Mouse (Mus musculus): ENCODE measurements around the gene Pkp4. TPM values are rescaled to one million over a fixed set of nuclear protein-coding genes. Genes with fewer than 3 reads are reported as not detected.

Gene Pkp4
- polyA plus RNA-seq (2016; fragmentation: Nextera tagmentation; extraction: Ambion mirVana) = 30.6 and 34.5 TPM in 2 replicates

- peak; percentile 96 for ATAC-seq (ENCODE audit: insufficient number of reproducible peaks, low FRiP score)
- Histone ChIP-seq H3K36me3 (no peaks in the 10 kb centered on the region), H3K9me3 (replicated peaks) (no peaks in the 10 kb centered on the region), H3K4me1 (replicated peaks) (peaks cover 16% of the 10 kb centered on the region), H3K4me3 (peak within 1 kb of the TSS; percentile 73), H3K27me3 (replicated peaks) (no peaks in the 10 kb centered on the region), H3K27ac (ENCODE audit: poor library complexity, severe bottlenecking) (peak within 1 kb of the TSS; percentile 93), H3K4me2 (peak within 1 kb of the TSS; percentile 66), H3K9ac (peak within 1 kb of the TSS; percentile 89)
- WGBS = 1% methylated on average over 37 of the region's 37 CpGs
These were observed at the start of gene Pkp4, which contains the start of gene Ccdc148 for GRCm38 (mm10) chr2:59160605-59160963. TSS of gene Pkp4 (plus strand) at chr2:59160850. TSS of gene Ccdc148 (minus strand) at chr2:59160683.

- H3K9ac ChIP-seq = no peak overlapping the region
- no peak for ATAC-seq (ENCODE audit: insufficient number of reproducible peaks, low FRiP score)
- no peak overlapping the region for H3K27ac ChIP-seq (ENCODE audit: poor library complexity, severe bottlenecking)
- 69% methylated on average over 7 of the region's 7 CpGs for WGBS
- no peak overlapping the region for H3K4me3 ChIP-seq
- no peaks in the 10 kb centered on the region for H3K9me3 ChIP-seq (replicated peaks)
- no peak overlapping the region for H3K4me2 ChIP-seq
- no peaks in the 10 kb centered on the region for H3K4me1 ChIP-seq (replicated peaks)
- H3K36me3 ChIP-seq = no peaks in the 10 kb centered on the region
- H3K27me3 ChIP-seq (replicated peaks) = no peaks in the 10 kb centered on the region
These were observed 31.6 kb upstream of the Pkp4 start for GRCm38 (mm10) chr2:59129023-59129422.

DNA sequence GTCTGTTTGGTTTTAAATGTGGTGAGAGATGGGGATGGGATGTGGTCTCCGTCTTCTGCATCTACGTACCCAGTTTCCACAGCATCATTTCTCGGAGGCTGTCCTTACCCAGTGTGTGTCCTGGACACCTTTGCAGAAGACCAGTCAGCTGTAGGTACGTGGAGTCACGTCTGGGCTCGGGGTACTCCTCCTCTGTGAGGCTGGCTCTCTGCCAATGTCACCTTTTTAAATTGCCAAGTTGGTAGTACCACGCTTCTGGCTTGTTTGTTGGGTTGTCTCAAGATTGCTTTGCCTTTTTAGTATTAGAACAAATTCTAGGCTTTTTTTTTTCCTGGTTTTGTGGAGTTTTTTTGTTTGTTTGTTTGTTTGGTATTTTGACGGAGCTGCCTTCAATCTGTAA is 30.8 kb upstream of the Pkp4 start:
- 81% methylated on average over 8 of the region's 8 CpGs for WGBS
- no peaks in the 10 kb centered on the region for H3K27me3 ChIP-seq (replicated peaks)

DNA sequence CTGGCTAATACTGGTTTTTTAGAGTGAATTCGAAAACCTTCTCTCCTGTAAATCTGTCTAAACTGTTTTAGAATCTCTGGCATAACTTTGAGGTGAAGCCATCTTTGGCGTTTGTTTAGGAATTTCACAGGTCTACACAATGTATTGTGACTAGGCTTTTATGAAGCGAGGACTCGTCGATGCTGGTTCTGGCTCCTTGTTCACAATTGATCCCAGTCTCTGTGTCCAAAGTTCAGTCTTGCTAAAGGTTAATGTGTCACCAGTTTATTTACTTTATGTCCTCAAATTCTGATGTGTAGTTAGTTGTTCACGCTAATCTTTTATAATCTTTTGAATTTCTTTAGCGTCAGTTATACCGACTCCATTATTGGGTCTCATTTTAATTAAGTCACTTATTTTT is 29.6 kb upstream of the Pkp4 start:
- H3K9ac ChIP-seq = no peak overlapping the region
- no peaks in the 10 kb centered on the region for H3K9me3 ChIP-seq (replicated peaks)
- no peaks in the 10 kb centered on the region for H3K4me1 ChIP-seq (replicated peaks)
- H3K36me3 ChIP-seq = no peaks in the 10 kb centered on the region
- no peak for ATAC-seq (ENCODE audit: insufficient number of reproducible peaks, low FRiP score)
- H3K27me3 ChIP-seq (replicated peaks) = no peaks in the 10 kb centered on the region
- no peak overlapping the region for H3K4me3 ChIP-seq
- no peak overlapping the region for H3K27ac ChIP-seq (ENCODE audit: poor library complexity, severe bottlenecking)
- H3K4me2 ChIP-seq = no peak overlapping the region
- WGBS = 86% methylated on average over 8 of the region's 8 CpGs

More for the DNA sequence above, 30.8 kb upstream of the Pkp4 start:
- no peaks in the 10 kb centered on the region for H3K9me3 ChIP-seq (replicated peaks)
- no peak overlapping the region for H3K27ac ChIP-seq (ENCODE audit: poor library complexity, severe bottlenecking)
- H3K4me3 ChIP-seq = no peak overlapping the region
- ATAC-seq (ENCODE audit: insufficient number of reproducible peaks, low FRiP score) = no peak
- no peak overlapping the region for H3K9ac ChIP-seq
- no peaks in the 10 kb centered on the region for H3K4me1 ChIP-seq (replicated peaks)
- no peak overlapping the region for H3K4me2 ChIP-seq
- no peaks in the 10 kb centered on the region for H3K36me3 ChIP-seq

DNA sequence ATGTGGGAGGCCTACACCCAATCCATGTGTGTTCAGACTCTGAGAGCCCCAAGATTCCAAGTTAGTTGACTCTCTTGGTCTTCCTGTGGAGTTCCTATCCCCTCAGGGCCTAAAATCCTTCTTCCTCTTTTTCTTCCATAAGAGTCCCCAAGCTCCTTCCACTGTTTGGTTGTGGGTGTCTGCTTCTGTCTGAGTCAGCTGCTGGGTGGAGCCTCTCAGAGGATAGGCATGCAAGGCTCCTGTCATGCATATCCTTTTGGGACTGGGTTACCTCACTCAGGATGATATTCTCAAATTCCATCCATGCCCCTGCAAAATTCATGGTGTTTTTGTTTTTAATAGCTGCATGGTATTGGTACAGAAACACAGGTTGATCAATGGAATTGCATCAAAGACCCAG is 5.2 kb upstream of the Pkp4 start:
- H3K27me3 ChIP-seq (replicated peaks) = no peaks in the 10 kb centered on the region
- H3K9ac ChIP-seq = no peak overlapping the region
- no peaks in the 10 kb centered on the region for H3K9me3 ChIP-seq (replicated peaks)
- no peak overlapping the region for H3K4me2 ChIP-seq
- H3K27ac ChIP-seq (ENCODE audit: poor library complexity, severe bottlenecking) = no peak overlapping the region
- ATAC-seq (ENCODE audit: insufficient number of reproducible peaks, low FRiP score) = no peak
- H3K4me1 ChIP-seq (replicated peaks) = peaks cover 4% of the 10 kb centered on the region
- H3K36me3 ChIP-seq = no peaks in the 10 kb centered on the region
- H3K4me3 ChIP-seq = no peak overlapping the region

DNA sequence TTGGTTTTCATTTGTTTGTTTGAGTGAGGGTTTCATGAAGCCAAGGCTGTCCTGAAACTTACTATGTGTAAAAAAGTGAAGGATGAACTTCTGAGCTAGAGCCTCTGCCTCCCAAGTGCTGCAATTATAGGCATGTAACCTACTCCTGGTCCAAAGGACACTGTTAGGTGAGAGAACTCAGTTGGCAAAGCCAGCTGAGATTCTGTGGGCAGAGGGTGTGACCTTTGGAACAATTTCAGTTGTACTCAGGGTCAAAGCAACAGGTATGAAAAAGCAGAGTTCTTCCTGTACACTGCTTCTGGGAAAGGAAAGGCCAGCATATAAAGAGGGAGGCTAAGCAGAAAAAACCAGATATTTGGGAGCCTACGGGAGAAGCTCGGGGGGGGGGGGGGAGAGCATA is 2.5 kb upstream of the Pkp4 start:
- no peak overlapping the region for H3K4me3 ChIP-seq
- ATAC-seq (ENCODE audit: insufficient number of reproducible peaks, low FRiP score) = no peak
- WGBS = 44% methylated on average over 2 of the region's 2 CpGs
- H3K4me1 ChIP-seq (replicated peaks) = peaks cover 10% of the 10 kb centered on the region
- H3K27ac ChIP-seq (ENCODE audit: poor library complexity, severe bottlenecking) = no peak overlapping the region
- no peaks in the 10 kb centered on the region for H3K27me3 ChIP-seq (replicated peaks)
- no peak overlapping the region for H3K4me2 ChIP-seq
- no peaks in the 10 kb centered on the region for H3K9me3 ChIP-seq (replicated peaks)
- no peak overlapping the region for H3K9ac ChIP-seq
- H3K36me3 ChIP-seq = no peaks in the 10 kb centered on the region

- H3K27ac ChIP-seq (ENCODE audit: poor library complexity, severe bottlenecking) = no peak overlapping the region
- H3K4me1 ChIP-seq (replicated peaks) = peaks cover 16% of the 10 kb centered on the region
- ATAC-seq (ENCODE audit: insufficient number of reproducible peaks, low FRiP score) = no peak; the same call in 1 of the 2 replicates
- H3K27me3 ChIP-seq (replicated peaks) = no peaks in the 10 kb centered on the region
- peak overlapping the region; percentile 66 for H3K4me2 ChIP-seq
- no peaks in the 10 kb centered on the region for H3K9me3 ChIP-seq (replicated peaks)
- under 1% methylated on average over 16 of the region's 16 CpGs for whole genome bisulfite sequencing
- H3K36me3 ChIP-seq = no peaks in the 10 kb centered on the region
- H3K9ac ChIP-seq = 0 out of 2 replicates have a peak overlapping the region, but pooled peaks have one; percentile 24
- peak overlapping the region; percentile 73 for H3K4me3 ChIP-seq
These were observed 567 bp upstream of the Pkp4 start for GRCm38 (mm10) chr2:59159961-59160604.

- peak overlapping the region; percentile 93 for H3K27ac ChIP-seq (ENCODE audit: poor library complexity, severe bottlenecking)
- peak overlapping the region; percentile 89 for H3K9ac ChIP-seq
- H3K36me3 ChIP-seq = no peaks in the 10 kb centered on the region
- under 1% methylated on average over 48 of the region's 58 CpGs for WGBS
- H3K9me3 ChIP-seq (replicated peaks) = no peaks in the 10 kb centered on the region
- no peaks in the 10 kb centered on the region for H3K27me3 ChIP-seq (replicated peaks)
- H3K4me2 ChIP-seq = peak overlapping the region; percentile 66
- peaks cover 16% of the 10 kb centered on the region for H3K4me1 ChIP-seq (replicated peaks)
- ATAC-seq (ENCODE audit: insufficient number of reproducible peaks, low FRiP score) = peak; percentile 58
- peak overlapping the region; percentile 73 for H3K4me3 ChIP-seq
These were observed 381 bp downstream of the Pkp4 start for GRCm38 (mm10) chr2:59161021-59161440.

GRCm38 (mm10) chr2:59161441-59162284 is 1.0 kb downstream of the Pkp4 start:
- H3K4me1 ChIP-seq (replicated peaks) = peaks cover 16% of the 10 kb centered on the region
- peak overlapping the region; percentile 66 for H3K4me2 ChIP-seq
- H3K9me3 ChIP-seq (replicated peaks) = no peaks in the 10 kb centered on the region
- H3K27ac ChIP-seq (ENCODE audit: poor library complexity, severe bottlenecking) = peak overlapping the region; percentile 93
- no peaks in the 10 kb centered on the region for H3K36me3 ChIP-seq
- H3K4me3 ChIP-seq = peak overlapping the region; percentile 73
- under 1% methylated on average over 73 of the region's 74 CpGs for WGBS
- ATAC-seq (ENCODE audit: insufficient number of reproducible peaks, low FRiP score) = peak; percentile 72
- H3K9ac ChIP-seq = peak overlapping the region; percentile 89
- no peaks in the 10 kb centered on the region for H3K27me3 ChIP-seq (replicated peaks)

DNA sequence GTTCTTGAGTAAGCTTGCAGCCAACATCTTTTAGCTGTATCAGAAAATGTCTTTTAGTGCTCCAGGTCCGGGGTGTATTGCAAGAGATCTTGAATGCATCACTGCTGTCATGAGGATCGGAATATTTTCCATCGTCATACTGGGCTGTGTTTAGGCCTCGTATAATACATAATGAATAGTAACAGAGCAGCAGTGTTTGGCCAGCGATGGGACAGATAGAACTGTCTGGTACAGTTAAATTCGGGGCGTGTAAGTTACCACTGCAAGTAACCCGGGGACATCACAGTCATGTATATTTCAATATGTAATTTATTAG is 1.6 kb downstream of the Pkp4 start:
- Histone ChIP-seq H3K4me1 (replicated peaks) (peaks cover 16% of the 10 kb centered on the region), H3K4me2 (peak overlapping the region; percentile 66), H3K9me3 (replicated peaks) (no peaks in the 10 kb centered on the region), H3K36me3 (no peaks in the 10 kb centered on the region), H3K4me3 (peak overlapping the region; percentile 73), H3K9ac (peak overlapping the region; percentile 89), H3K27me3 (replicated peaks) (no peaks in the 10 kb centered on the region), H3K27ac (ENCODE audit: poor library complexity, severe bottlenecking) (peak overlapping the region; percentile 93; the same call in 1 of the 2 replicates)
- WGBS = 29% methylated on average over 8 of the region's 8 CpGs
- ATAC-seq (ENCODE audit: insufficient number of reproducible peaks, low FRiP score) = no peak

DNA sequence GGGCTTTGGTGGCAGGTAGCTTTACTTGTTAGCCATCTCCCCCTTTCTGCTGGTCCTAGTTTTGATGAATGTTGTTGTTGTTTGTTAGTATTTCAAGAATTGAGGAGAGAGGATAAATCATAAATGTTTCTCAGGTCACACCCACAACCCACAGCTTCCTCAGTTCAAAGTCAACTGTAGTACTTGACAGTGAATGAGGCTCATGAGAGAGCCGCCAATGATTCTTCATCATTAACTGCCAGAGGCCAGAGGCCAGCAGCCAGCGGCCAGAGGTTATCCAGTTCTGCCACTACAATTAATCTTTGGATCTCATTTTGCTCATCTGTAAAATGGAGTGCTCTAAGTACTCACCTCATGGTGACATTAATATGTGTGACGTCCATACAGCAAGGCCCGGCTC is 6.3 kb downstream of the Pkp4 start:
- no peak overlapping the region for H3K4me2 ChIP-seq
- 78% methylated on average over 4 of the region's 4 CpGs for WGBS

More for the DNA sequence above, 6.3 kb downstream of the Pkp4 start:
- Histone ChIP-seq H3K27ac (ENCODE audit: poor library complexity, severe bottlenecking) (no peak overlapping the region), H3K27me3 (replicated peaks) (no peaks in the 10 kb centered on the region), H3K4me1 (replicated peaks) (peaks cover 38% of the 10 kb centered on the region), H3K9me3 (replicated peaks) (no peaks in the 10 kb centered on the region), H3K4me3 (no peak overlapping the region), H3K9ac (no peak overlapping the region), H3K36me3 (no peaks in the 10 kb centered on the region; the same call in 1 of the 2 replicates)
- ATAC-seq (ENCODE audit: insufficient number of reproducible peaks, low FRiP score) = no peak
